Mouse (Mus musculus): ENCODE results near the gene Tmem80. TPM values are rescaled to one million over a fixed set of nuclear protein-coding genes. Genes with fewer than 3 reads are reported as not detected.

Gene Tmem80
- total and polyA plus RNA-seq, 3 experiments: 9.0 to 22.5 (median 18.3) TPM

- no peak overlapping the region for H3K4me3 ChIP-seq (ENCODE audit: low read depth, low read length)
- no peak for ATAC-seq (ENCODE audit: extremely low read depth, insufficient number of reproducible peaks, low FRiP score, poor library complexity, severe bottlenecking)
- no peak for DNase-seq (ENCODE audit: low spot score)
- TF ChIP-seq GATA2 (IDR thresholded peaks at IDR 0.05; ENCODE audit: borderline replicate concordance, low read depth, low read length) (no peak), GATA1 (IDR thresholded peaks at IDR 0.05; ENCODE audit: borderline replicate concordance, low read length) (no peak), TAL1 (conservative IDR thresholded peaks at IDR 0.05; ENCODE audit: low read depth, low read length) (no peak), CTCF (IDR thresholded peaks at IDR 0.05; ENCODE audit: low read depth, low read length) (no peak), POLR2AphosphoS5 (IDR thresholded peaks at IDR 0.05; ENCODE audit: insufficient replicate concordance, low read depth, low read length) (no peak)
- no peaks in the 10 kb centered on the region for H3K9me3 ChIP-seq (replicated peaks)
- H3K27me3 ChIP-seq (ENCODE audit: insufficient read depth, low read length): no peaks in the 10 kb centered on the region
- H3K4me1 ChIP-seq (ENCODE audit: insufficient read depth, low read depth, low read length): peaks cover 28% of the 10 kb centered on the region
- H3K36me3 ChIP-seq (replicated peaks): peaks cover 59% of the 10 kb centered on the region
These were observed 3.2 kb downstream of the Tmem80 start for GRCm38 (mm10) chr7:141330706-141331105.

GRCm38 (mm10) chr7:141331990-141332389 lies 4.5 kb downstream of the Tmem80 start:
- no peaks in the 10 kb centered on the region for H3K27me3 ChIP-seq (ENCODE audit: insufficient read depth, low read length)
- DNase-seq (ENCODE audit: low spot score): no peak
- no peak for ATAC-seq (ENCODE audit: extremely low read depth, insufficient number of reproducible peaks, low FRiP score, poor library complexity, severe bottlenecking)
- TF ChIP-seq POLR2AphosphoS5 (IDR thresholded peaks at IDR 0.05; ENCODE audit: insufficient replicate concordance, low read depth, low read length) (no peak), GATA2 (IDR thresholded peaks at IDR 0.05; ENCODE audit: borderline replicate concordance, low read depth, low read length) (no peak), TAL1 (conservative IDR thresholded peaks at IDR 0.05; ENCODE audit: low read depth, low read length) (no peak), GATA1 (IDR thresholded peaks at IDR 0.05; ENCODE audit: borderline replicate concordance, low read length) (no peak), CTCF (IDR thresholded peaks at IDR 0.05; ENCODE audit: low read depth, low read length) (no peak)
- no peak overlapping the region for H3K4me3 ChIP-seq (ENCODE audit: low read depth, low read length)
- H3K9me3 ChIP-seq (replicated peaks): no peaks in the 10 kb centered on the region
- H3K36me3 ChIP-seq (replicated peaks): peaks cover 56% of the 10 kb centered on the region
- peaks cover 16% of the 10 kb centered on the region for H3K4me1 ChIP-seq (ENCODE audit: insufficient read depth, low read depth, low read length)

- H3K9me3 ChIP-seq (replicated peaks): no peaks in the 10 kb centered on the region
- DNase-seq (ENCODE audit: low spot score) (no peak), ATAC-seq (ENCODE audit: extremely low read depth, insufficient number of reproducible peaks, low FRiP score, poor library complexity, severe bottlenecking) (no peak)
- H3K27me3 ChIP-seq (ENCODE audit: insufficient read depth, low read length): peaks cover 14% of the 10 kb centered on the region
- peaks cover 55% of the 10 kb centered on the region for H3K36me3 ChIP-seq (replicated peaks)
- peaks cover 22% of the 10 kb centered on the region for H3K4me1 ChIP-seq (ENCODE audit: insufficient read depth, low read depth, low read length)
- H3K4me3 ChIP-seq (ENCODE audit: low read depth, low read length): no peak overlapping the region
- no peak for TF ChIP-seq GATA1 (IDR thresholded peaks at IDR 0.05; ENCODE audit: borderline replicate concordance, low read length)
- no peak for TF ChIP-seq POLR2AphosphoS5 (IDR thresholded peaks at IDR 0.05; ENCODE audit: insufficient replicate concordance, low read depth, low read length)
- no peak for TF ChIP-seq GATA2 (IDR thresholded peaks at IDR 0.05; ENCODE audit: borderline replicate concordance, low read depth, low read length)
- TF ChIP-seq TAL1 (conservative IDR thresholded peaks at IDR 0.05; ENCODE audit: low read depth, low read length): no peak
- TF ChIP-seq CTCF (IDR thresholded peaks at IDR 0.05; ENCODE audit: low read depth, low read length): no peak
These were observed 7.6 kb downstream of the Tmem80 start for GRCm38 (mm10) chr7:141335044-141335579.

- peaks cover 55% of the 10 kb centered on the region for H3K36me3 ChIP-seq (replicated peaks)
- DNase-seq (ENCODE audit: low spot score): no peak
These were observed 8.1 kb downstream of the Tmem80 start for GRCm38 (mm10) chr7:141335682-141336081.

GRCm38 (mm10) chr7:141336296-141336695 lies 8.8 kb downstream of the Tmem80 start:
- H3K4me1 ChIP-seq (ENCODE audit: insufficient read depth, low read depth, low read length): peaks cover 22% of the 10 kb centered on the region
- peaks cover 18% of the 10 kb centered on the region for H3K27me3 ChIP-seq (ENCODE audit: insufficient read depth, low read length)
- ATAC-seq (ENCODE audit: extremely low read depth, insufficient number of reproducible peaks, low FRiP score, poor library complexity, severe bottlenecking) (no peak), DNase-seq (ENCODE audit: low spot score) (no peak)
- H3K4me3 ChIP-seq (ENCODE audit: low read depth, low read length): no peak overlapping the region
- no peaks in the 10 kb centered on the region for H3K9me3 ChIP-seq (replicated peaks)
- TF ChIP-seq CTCF (IDR thresholded peaks at IDR 0.05; ENCODE audit: low read depth, low read length): no peak
- no peak for TF ChIP-seq POLR2AphosphoS5 (IDR thresholded peaks at IDR 0.05; ENCODE audit: insufficient replicate concordance, low read depth, low read length)
- TF ChIP-seq GATA2 (IDR thresholded peaks at IDR 0.05; ENCODE audit: borderline replicate concordance, low read depth, low read length): no peak
- no peak for TF ChIP-seq GATA1 (IDR thresholded peaks at IDR 0.05; ENCODE audit: borderline replicate concordance, low read length)
- TF ChIP-seq TAL1 (conservative IDR thresholded peaks at IDR 0.05; ENCODE audit: low read depth, low read length): no peak
- peaks cover 54% of the 10 kb centered on the region for H3K36me3 ChIP-seq (replicated peaks)

More at GRCm38 (mm10) chr7:141335682-141336081, 8.1 kb downstream of the Tmem80 start:
- peaks cover 18% of the 10 kb centered on the region for H3K27me3 ChIP-seq (ENCODE audit: insufficient read depth, low read length)
- ATAC-seq (ENCODE audit: extremely low read depth, insufficient number of reproducible peaks, low FRiP score, poor library complexity, severe bottlenecking): no peak
- H3K4me1 ChIP-seq (ENCODE audit: insufficient read depth, low read depth, low read length): peaks cover 22% of the 10 kb centered on the region
- H3K9me3 ChIP-seq (replicated peaks): no peaks in the 10 kb centered on the region
- no peak overlapping the region for H3K4me3 ChIP-seq (ENCODE audit: low read depth, low read length)
- TF ChIP-seq CTCF (IDR thresholded peaks at IDR 0.05; ENCODE audit: low read depth, low read length) (no peak), GATA1 (IDR thresholded peaks at IDR 0.05; ENCODE audit: borderline replicate concordance, low read length) (no peak), POLR2AphosphoS5 (IDR thresholded peaks at IDR 0.05; ENCODE audit: insufficient replicate concordance, low read depth, low read length) (no peak), TAL1 (conservative IDR thresholded peaks at IDR 0.05; ENCODE audit: low read depth, low read length) (no peak), GATA2 (IDR thresholded peaks at IDR 0.05; ENCODE audit: borderline replicate concordance, low read depth, low read length) (no peak)

GRCm38 (mm10) chr7:141337716-141338416 lies 10.3 kb downstream of the Tmem80 start:
- Histone ChIP-seq H3K9me3 (replicated peaks) (no peaks in the 10 kb centered on the region), H3K4me1 (ENCODE audit: insufficient read depth, low read depth, low read length) (peaks cover 19% of the 10 kb centered on the region), H3K27me3 (ENCODE audit: insufficient read depth, low read length) (peaks cover 30% of the 10 kb centered on the region), H3K4me3 (ENCODE audit: low read depth, low read length) (no peak overlapping the region), H3K36me3 (replicated peaks) (peaks cover 39% of the 10 kb centered on the region)
- DNase-seq (ENCODE audit: low spot score) (no peak), ATAC-seq (ENCODE audit: extremely low read depth, insufficient number of reproducible peaks, low FRiP score, poor library complexity, severe bottlenecking) (no peak)
- TF ChIP-seq GATA2 (IDR thresholded peaks at IDR 0.05; ENCODE audit: borderline replicate concordance, low read depth, low read length) (no peak), GATA1 (IDR thresholded peaks at IDR 0.05; ENCODE audit: borderline replicate concordance, low read length) (no peak)

Measured in G1E (cell line).